Mouse (Mus musculus): Measurements from ENCODE around the gene Pou3f1. TPM values are rescaled to one million over a fixed set of nuclear protein-coding genes. Genes with fewer than 3 reads are reported as not detected.

Pou3f1 gene
- polyA plus RNA-seq, 1 experiment from 2014 or later, result 22.6 TPM

- H3K27me3 ChIP-seq (ENCODE audit: control insufficient read depth, insufficient read depth, low read length), result peaks cover 9% of the 10 kb centered on the region; the same call in 1 of the 2 replicates
- no peaks in the 10 kb centered on the region for H3K9me3 ChIP-seq (ENCODE audit: control insufficient read depth, low read length)
- WGBS, result under 1% methylated on average over 50 of the region's 59 CpGs
- DNase-seq (peak; percentile 60), ATAC-seq (ENCODE audit: low FRiP score, low TSS enrichment) (peak; percentile 27; the same call in 1 of the 2 replicates)
- H3K9ac ChIP-seq (replicated peaks; ENCODE audit: low read length), result peak within 1 kb of the TSS; percentile 60
- peak within 1 kb of the TSS; percentile 59 for H3K4me3 ChIP-seq (replicated peaks; ENCODE audit: low read depth, low read length)
- H3K36me3 ChIP-seq (ENCODE audit: control insufficient read depth, insufficient read depth, low read length), result no peaks in the 10 kb centered on the region
- H3K27ac ChIP-seq (replicated peaks; ENCODE audit: low read depth, low read length), result no peak within 1 kb of the TSS
- peaks cover 19% of the 10 kb centered on the region for H3K4me1 ChIP-seq (ENCODE audit: control insufficient read depth, insufficient read depth, low read length)
- H3K4me2 ChIP-seq (ENCODE audit: low read length), result peak within 1 kb of the TSS; percentile 99
Observed at GRCm38 (mm10) chr4:124700248-124700971, 43.8 kb downstream of the Pou3f1 start, which contains the start of gene Fhl3. Fhl3 (plus strand) TSS chr4:124700701.

DNA sequence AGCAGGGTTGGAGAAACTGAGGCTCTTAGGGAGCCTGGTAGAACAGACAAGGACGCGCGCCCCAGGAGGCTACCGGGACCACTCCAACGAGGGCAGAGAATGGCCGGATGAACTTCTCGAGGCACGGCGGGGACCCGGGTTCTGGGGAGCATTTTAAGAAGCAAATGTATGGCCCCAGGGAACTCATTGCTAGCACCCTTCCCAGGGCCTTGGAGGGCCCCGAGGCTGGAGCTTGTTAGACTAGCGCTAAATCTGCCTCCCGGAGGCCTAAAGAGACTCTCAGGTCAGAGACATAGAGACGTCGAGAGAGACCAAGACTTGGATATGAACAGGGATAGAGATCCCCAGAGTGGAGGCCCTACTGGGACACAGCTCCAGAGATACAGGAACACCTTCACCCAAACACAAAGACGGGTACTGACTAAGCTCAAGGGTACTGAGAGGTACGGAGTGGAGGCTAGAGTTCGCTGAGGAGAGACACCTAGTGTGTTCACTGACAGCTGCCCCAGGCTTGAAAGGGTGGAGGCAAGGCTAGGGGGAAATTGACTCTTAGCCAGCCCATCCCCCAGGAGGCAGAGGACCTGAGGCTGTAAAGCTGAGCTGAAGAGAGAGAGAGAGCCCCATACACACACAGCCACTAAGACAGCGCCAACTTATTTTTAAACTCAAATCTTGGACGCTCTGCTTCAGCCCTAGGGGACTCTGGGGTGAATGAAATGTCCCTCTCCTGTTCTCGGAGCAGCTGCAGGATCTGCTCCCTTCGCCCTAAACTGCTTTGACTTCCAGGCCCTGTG lies 44.6 kb downstream of the Pou3f1 start:
- peak overlapping the region; percentile 99 for H3K4me2 ChIP-seq (ENCODE audit: low read length)
- no peaks in the 10 kb centered on the region for H3K36me3 ChIP-seq (ENCODE audit: control insufficient read depth, insufficient read depth, low read length)
- DNase-seq, result peak; percentile 46
- peak overlapping the region; percentile 60 for H3K9ac ChIP-seq (replicated peaks; ENCODE audit: low read length)
- H3K4me3 ChIP-seq (replicated peaks; ENCODE audit: low read depth, low read length), result peak overlapping the region; percentile 59
- H3K9me3 ChIP-seq (ENCODE audit: control insufficient read depth, low read length), result no peaks in the 10 kb centered on the region
- no peak overlapping the region for H3K27ac ChIP-seq (replicated peaks; ENCODE audit: low read depth, low read length)
- no peak for ATAC-seq (ENCODE audit: low FRiP score, low TSS enrichment)
- peaks cover 19% of the 10 kb centered on the region for H3K4me1 ChIP-seq (ENCODE audit: control insufficient read depth, insufficient read depth, low read length)
- 4% methylated on average over 22 of the region's 22 CpGs for WGBS
- H3K27me3 ChIP-seq (ENCODE audit: control insufficient read depth, insufficient read depth, low read length), result peaks cover 7% of the 10 kb centered on the region; the same call in 1 of the 2 replicates

DNA sequence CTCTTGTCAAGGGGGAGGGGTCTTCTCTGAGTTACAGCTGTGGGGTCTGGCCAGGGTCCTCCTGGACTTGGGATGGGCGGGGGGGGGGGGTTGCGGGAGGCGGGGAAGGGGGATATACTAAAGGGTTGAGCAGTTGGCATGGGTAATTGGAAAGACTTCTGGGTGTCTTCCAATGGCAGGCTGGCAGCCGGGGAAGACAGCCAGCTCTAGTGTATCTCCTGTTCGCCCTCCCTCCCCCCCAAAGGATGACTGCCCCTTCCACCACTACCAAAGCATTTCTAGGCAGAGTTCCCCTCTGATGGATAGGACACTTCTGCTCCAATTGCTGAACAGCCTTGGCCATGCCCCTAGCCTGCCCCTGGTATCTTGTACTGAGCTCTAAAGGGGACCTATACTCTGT lies 45.3 kb downstream of the Pou3f1 start:
- Histone ChIP-seq H3K4me1 (ENCODE audit: control insufficient read depth, insufficient read depth, low read length) (peaks cover 19% of the 10 kb centered on the region), H3K36me3 (ENCODE audit: control insufficient read depth, insufficient read depth, low read length) (no peaks in the 10 kb centered on the region), H3K27me3 (ENCODE audit: control insufficient read depth, insufficient read depth, low read length) (peaks cover 5% of the 10 kb centered on the region; the same call in 1 of the 2 replicates), H3K4me2 (ENCODE audit: low read length) (peak overlapping the region; percentile 99), H3K27ac (replicated peaks; ENCODE audit: low read depth, low read length) (no peak overlapping the region), H3K9ac (replicated peaks; ENCODE audit: low read length) (0 out of 2 replicates have a peak overlapping the region, but pooled peaks have one; percentile 1), H3K4me3 (replicated peaks; ENCODE audit: low read depth, low read length) (no peak overlapping the region; the same call in 1 of the 2 replicates), H3K9me3 (ENCODE audit: control insufficient read depth, low read length) (no peaks in the 10 kb centered on the region)
- 17% methylated on average over 2 of the region's 5 CpGs for WGBS
- peak; percentile 26 for DNase-seq
- no peak for ATAC-seq (ENCODE audit: low FRiP score, low TSS enrichment)

DNA sequence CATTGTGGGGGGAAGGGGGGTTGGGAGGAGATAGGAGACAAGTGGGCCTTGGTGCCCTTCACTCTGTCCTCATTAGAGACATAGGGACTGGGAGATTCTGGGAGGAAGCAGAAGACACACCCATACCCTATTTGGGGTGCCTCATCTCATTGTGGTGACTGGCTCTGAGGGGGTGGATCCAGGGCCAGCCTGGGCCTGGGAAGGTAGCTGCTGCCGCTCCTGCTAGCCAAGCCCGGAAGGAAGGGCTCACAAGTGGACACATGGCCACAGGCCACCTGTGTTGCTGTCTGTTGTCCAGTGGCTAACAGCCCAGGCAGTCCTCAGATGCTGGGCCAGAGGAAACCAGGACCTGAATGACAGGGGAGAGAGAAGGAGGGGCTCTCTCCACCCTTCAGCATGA lies 46.8 kb downstream of the Pou3f1 start:
- Histone ChIP-seq H3K27me3 (ENCODE audit: control insufficient read depth, insufficient read depth, low read length) (peaks cover 5% of the 10 kb centered on the region; the same call in 1 of the 2 replicates), H3K36me3 (ENCODE audit: control insufficient read depth, insufficient read depth, low read length) (no peaks in the 10 kb centered on the region), H3K27ac (replicated peaks; ENCODE audit: low read depth, low read length) (no peak overlapping the region), H3K9me3 (ENCODE audit: control insufficient read depth, low read length) (no peaks in the 10 kb centered on the region), H3K4me1 (ENCODE audit: control insufficient read depth, insufficient read depth, low read length) (peaks cover 19% of the 10 kb centered on the region), H3K4me2 (ENCODE audit: low read length) (no peak overlapping the region), H3K9ac (replicated peaks; ENCODE audit: low read length) (no peak overlapping the region), H3K4me3 (replicated peaks; ENCODE audit: low read depth, low read length) (no peak overlapping the region)
- 55% methylated on average over 2 of the region's 2 CpGs for WGBS
- DNase-seq (no peak), ATAC-seq (ENCODE audit: low FRiP score, low TSS enrichment) (no peak)

GRCm38 (mm10) chr4:124703881-124704796 lies 47.5 kb downstream of the Pou3f1 start:
- no peaks in the 10 kb centered on the region for H3K36me3 ChIP-seq (ENCODE audit: control insufficient read depth, insufficient read depth, low read length)
- ATAC-seq (ENCODE audit: low FRiP score, low TSS enrichment) (no peak), DNase-seq (peak; percentile 19)
- H3K9ac ChIP-seq (replicated peaks; ENCODE audit: low read length), result 0 out of 2 replicates have a peak overlapping the region, but pooled peaks have one; percentile 12
- 4% methylated on average over 6 of the region's 6 CpGs for WGBS
- H3K4me3 ChIP-seq (replicated peaks; ENCODE audit: low read depth, low read length), result no peak overlapping the region
- H3K27ac ChIP-seq (replicated peaks; ENCODE audit: low read depth, low read length), result peak overlapping the region; percentile 41
- no peaks in the 10 kb centered on the region for H3K9me3 ChIP-seq (ENCODE audit: control insufficient read depth, low read length)
- H3K27me3 ChIP-seq (ENCODE audit: control insufficient read depth, insufficient read depth, low read length), result peaks cover 8% of the 10 kb centered on the region; the same call in 1 of the 2 replicates
- peaks cover 24% of the 10 kb centered on the region for H3K4me1 ChIP-seq (ENCODE audit: control insufficient read depth, insufficient read depth, low read length)
- H3K4me2 ChIP-seq (ENCODE audit: low read length), result peak overlapping the region; percentile 24; the same call in 1 of the 2 replicates

DNA sequence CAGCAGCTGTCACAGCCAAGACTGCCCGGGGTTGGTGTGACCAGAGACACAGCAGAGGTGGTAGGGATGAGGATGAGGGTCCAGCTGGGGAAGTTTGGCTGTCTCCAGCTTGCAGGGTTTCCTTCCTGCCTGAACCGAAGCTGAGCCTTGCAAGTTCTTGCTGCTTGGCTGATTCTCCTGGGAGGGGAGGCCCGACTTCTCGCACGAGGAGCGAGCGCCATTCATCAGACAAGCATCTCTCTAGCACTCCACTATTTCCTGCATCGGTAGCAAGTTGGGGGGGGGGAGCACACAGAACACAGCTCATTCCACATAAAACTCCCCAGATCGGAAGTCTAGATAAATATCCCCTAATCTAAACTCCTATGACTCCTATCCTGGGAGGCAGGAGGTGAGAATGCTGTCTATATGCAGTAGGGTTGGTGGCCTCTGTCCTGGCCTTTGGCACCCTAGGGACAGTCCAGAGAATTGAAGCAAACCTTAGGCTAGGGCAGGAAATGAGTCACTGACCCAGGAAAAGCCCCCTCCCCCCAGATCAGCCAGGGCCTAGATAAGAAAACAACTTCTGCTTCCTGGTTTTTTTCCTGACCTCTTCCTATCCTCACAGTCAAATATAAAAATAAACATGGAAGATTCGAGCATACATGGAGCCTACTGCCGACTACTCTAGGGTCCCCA lies 48.3 kb downstream of the Pou3f1 start:
- 22% methylated on average over 11 of the region's 11 CpGs for WGBS
- ATAC-seq (ENCODE audit: low FRiP score, low TSS enrichment) (no peak), DNase-seq (peak; percentile 33)
- Histone ChIP-seq H3K9me3 (ENCODE audit: control insufficient read depth, low read length) (no peaks in the 10 kb centered on the region), H3K27me3 (ENCODE audit: control insufficient read depth, insufficient read depth, low read length) (peaks cover 16% of the 10 kb centered on the region), H3K4me2 (ENCODE audit: low read length) (0 out of 2 replicates have a peak overlapping the region, but pooled peaks have one; percentile 24), H3K9ac (replicated peaks; ENCODE audit: low read length) (no peak overlapping the region), H3K27ac (replicated peaks; ENCODE audit: low read depth, low read length) (peak overlapping the region; percentile 41), H3K4me3 (replicated peaks; ENCODE audit: low read depth, low read length) (no peak overlapping the region), H3K4me1 (ENCODE audit: control insufficient read depth, insufficient read depth, low read length) (peaks cover 25% of the 10 kb centered on the region), H3K36me3 (ENCODE audit: control insufficient read depth, insufficient read depth, low read length) (no peaks in the 10 kb centered on the region)

GRCm38 (mm10) chr4:124705661-124706269 lies 49.2 kb downstream of the Pou3f1 start:
- Histone ChIP-seq H3K27ac (replicated peaks; ENCODE audit: low read depth, low read length) (no peak overlapping the region), H3K36me3 (ENCODE audit: control insufficient read depth, insufficient read depth, low read length) (no peaks in the 10 kb centered on the region), H3K9ac (replicated peaks; ENCODE audit: low read length) (no peak overlapping the region), H3K4me3 (replicated peaks; ENCODE audit: low read depth, low read length) (no peak overlapping the region), H3K27me3 (ENCODE audit: control insufficient read depth, insufficient read depth, low read length) (peaks cover 19% of the 10 kb centered on the region), H3K4me1 (ENCODE audit: control insufficient read depth, insufficient read depth, low read length) (peaks cover 23% of the 10 kb centered on the region), H3K9me3 (ENCODE audit: control insufficient read depth, low read length) (no peaks in the 10 kb centered on the region), H3K4me2 (ENCODE audit: low read length) (no peak overlapping the region)
- ATAC-seq (ENCODE audit: low FRiP score, low TSS enrichment) (no peak), DNase-seq (no peak)
- WGBS, result 91% methylated on average over 23 of the region's 23 CpGs

Measured in midbrain, embryonic 14.5 days (tissue).